Mouse (Mus musculus): Measurements from ENCODE around the gene Ubald2.
"Not testable (repeated sequence)": the region's sequence is repeated elsewhere in the genome, so short reads cannot be mapped to it uniquely, and the experiment has no call there.

Gene Ubald2

GRCm38 (mm10) chr11:116433356-116434286 lies at the start of gene Ubald2:
Ubald2 (plus strand) TSS chr11:116434094.
- peak; percentile 100 for DNase-seq

- no peak for DNase-seq
These were observed 49.7 kb upstream of the Ubald2 start for GRCm38 (mm10) chr11:116384171-116384570.

- no peak for DNase-seq
These were observed 47.9 kb upstream of the Ubald2 start for GRCm38 (mm10) chr11:116385999-116386398.

- no peak for DNase-seq
These were observed 46.5 kb upstream of the Ubald2 start for GRCm38 (mm10) chr11:116387086-116388071.

- DNase-seq: peak; percentile 65
These were observed 44.9 kb upstream of the Ubald2 start for GRCm38 (mm10) chr11:116388841-116389480.

GRCm38 (mm10) chr11:116394769-116395168 lies 39.1 kb upstream of the Ubald2 start:
- no peak for DNase-seq

GRCm38 (mm10) chr11:116396276-116396933 lies 37.5 kb upstream of the Ubald2 start:
- DNase-seq: no peak

- DNase-seq: no peak
These were observed 37.0 kb upstream of the Ubald2 start for GRCm38 (mm10) chr11:116396934-116397330.

- DNase-seq: no peak
These were observed 36.2 kb upstream of the Ubald2 start for GRCm38 (mm10) chr11:116397517-116398347.

- DNase-seq: no peak
These were observed 35.6 kb upstream of the Ubald2 start for GRCm38 (mm10) chr11:116398348-116398677.

GRCm38 (mm10) chr11:116400560-116400959 lies 33.3 kb upstream of the Ubald2 start:
- no peak for DNase-seq

GRCm38 (mm10) chr11:116405601-116406000 lies 28.3 kb upstream of the Ubald2 start:
- DNase-seq: no peak

- no peak for DNase-seq
These were observed 27.6 kb upstream of the Ubald2 start for GRCm38 (mm10) chr11:116406231-116406728.

- no peak for DNase-seq
These were observed 24.9 kb upstream of the Ubald2 start for GRCm38 (mm10) chr11:116409008-116409407.

GRCm38 (mm10) chr11:116410415-116410814 lies 23.5 kb upstream of the Ubald2 start:
- DNase-seq: not testable (repeated sequence)

GRCm38 (mm10) chr11:116411582-116411981 lies 22.3 kb upstream of the Ubald2 start:
- DNase-seq: no peak

- DNase-seq: no peak
These were observed 21.7 kb upstream of the Ubald2 start for GRCm38 (mm10) chr11:116412028-116412827.

- peak; percentile 78 for DNase-seq
These were observed 20.8 kb upstream of the Ubald2 start, which contains the start of gene Rnf157 for GRCm38 (mm10) chr11:116412904-116413630. Rnf157 (minus strand) TSS chr11:116413032.

- DNase-seq: no peak
These were observed 20.3 kb upstream of the Ubald2 start for GRCm38 (mm10) chr11:116413631-116414022.
